Mouse (Mus musculus) B cell, adult (primary cell): ENCODE data around the gene 1110002E22Rik. TPM values are rescaled to one million over a fixed set of nuclear protein-coding genes. Genes with fewer than 3 reads are reported as not detected.

Experiments
- total RNA-seq: library from RNA; stranded (reverse); gene quantifications from 4 replicates; pipeline ENCODE4 v1.2.4, GENCODE M21; 2023; ENCODE audit not compliant: inconsistent age

1110002E22Rik gene
- total RNA-seq = not detected in 4 replicates

DNA sequence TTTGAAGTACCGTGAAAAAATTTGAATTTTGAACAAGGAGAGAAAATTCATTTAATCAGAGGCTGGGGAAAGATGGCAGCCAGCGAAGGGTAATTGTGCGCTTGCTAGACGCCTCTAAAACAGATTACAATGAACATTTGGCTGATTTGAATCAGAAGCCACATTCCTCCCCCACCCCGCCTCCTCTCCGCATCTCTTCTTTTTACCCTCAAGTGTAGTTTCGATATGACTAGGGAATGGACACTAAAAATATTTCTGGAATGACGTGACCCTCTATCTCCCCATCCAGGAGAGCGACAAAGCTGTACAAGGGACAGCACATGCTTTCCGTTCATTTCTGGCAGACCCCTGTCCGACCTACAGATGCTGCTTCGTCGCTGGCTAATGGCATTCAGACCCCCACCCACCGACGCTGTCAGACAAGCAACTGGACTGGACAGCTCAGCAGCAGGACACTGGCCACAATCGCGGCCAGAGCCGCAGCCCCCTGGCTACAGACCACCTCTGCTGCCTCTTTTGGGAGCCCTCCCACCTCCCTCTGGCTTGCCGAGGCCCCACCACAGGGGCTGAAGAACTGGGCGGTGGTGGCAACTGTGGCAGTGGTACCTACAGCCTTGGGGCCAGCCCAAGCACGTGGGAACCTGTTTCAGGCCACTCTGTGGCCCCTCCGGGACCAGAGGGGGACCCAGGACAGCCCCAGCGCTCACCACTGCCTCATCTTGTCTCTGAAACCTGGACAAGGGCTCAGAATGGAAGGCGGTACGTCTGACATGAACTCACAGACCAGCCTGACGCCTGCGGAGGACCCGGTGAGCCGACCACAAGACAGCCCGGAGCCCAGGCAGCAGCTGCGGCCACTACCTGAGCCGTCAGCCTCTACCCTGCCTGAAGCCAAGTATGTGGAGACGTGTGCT, at the start of gene 1110002E22Rik:
Gene 1110002E22Rik (plus strand): TSS at position 321 of the 914 bp plus-strand sequence.

DNA sequence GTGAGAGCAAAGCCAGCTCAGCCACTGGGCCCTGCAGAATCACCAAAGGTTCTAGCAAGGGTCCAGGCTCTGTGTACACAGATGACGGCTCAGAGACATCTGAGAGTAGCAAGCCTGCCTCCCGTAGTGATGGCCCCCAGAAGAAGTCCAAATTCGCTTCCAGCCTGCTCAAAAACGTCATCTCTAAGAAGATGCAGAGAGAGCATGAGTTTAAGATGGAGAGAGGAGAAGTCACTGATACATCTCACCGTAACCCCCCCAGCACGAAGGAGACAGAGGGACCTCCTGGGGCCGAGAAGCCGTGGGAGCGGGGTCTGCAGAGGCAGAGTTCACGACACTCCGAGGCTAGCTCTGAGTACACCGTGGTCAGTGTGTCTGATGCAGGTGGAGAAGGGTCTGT, 2.4 kb downstream of the 1110002E22Rik start, which contains the start of gene Gm5105:
Gene Gm5105 (minus strand): TSS at position 101 of the 400 bp plus-strand sequence.

Other genes with a start within 250 kb of the 1110002E22Rik start
- gene H2afz, start 200.6 kb upstream of the 1110002E22Rik start, total RNA-seq = 92.5 to 116 TPM (median 100 TPM) in 4 replicates
- 3.9 to 6.2 TPM (median 4.3 TPM) in 4 replicates for gene Dnajb14, start 197.4 kb upstream of the 1110002E22Rik start, total RNA-seq
- gene Lamtor3, start 146.5 kb upstream of the 1110002E22Rik start, total RNA-seq = 66.7 to 82.9 TPM (median 71.6 TPM) in 4 replicates
- 72.7 to 82.4 TPM (median 80.0 TPM) in 4 replicates for gene Dapp1, start 83.5 kb upstream of the 1110002E22Rik start, total RNA-seq
- gene Gm5105, start 2.3 kb downstream of the 1110002E22Rik start, total RNA-seq = not detected in 4 replicates
- gene Trmt10a, start 78.4 kb downstream of the 1110002E22Rik start, total RNA-seq = 6.4 to 9.9 TPM (median 8.7 TPM) in 4 replicates
- 1.2 to 3.5 TPM (median 1.9 TPM) in 4 replicates for gene Mttp, start 79.9 kb downstream of the 1110002E22Rik start, total RNA-seq
- not detected in 4 replicates for gene 4930579F01Rik, start 128.8 kb downstream of the 1110002E22Rik start, total RNA-seq
- gene Adh7, start 152.7 kb downstream of the 1110002E22Rik start, total RNA-seq = not detected in 4 replicates
- not detected in 4 replicates for gene Adh1, start 195.9 kb downstream of the 1110002E22Rik start, total RNA-seq
- not detected in 4 replicates for gene Adh6a, start 248.2 kb downstream of the 1110002E22Rik start, total RNA-seq